In genomic region chr19:4012432-4013022, GRCm38 (mm10) we compare ENCODE assay signal across 8 mouse cellular contexts. TPM values are rescaled to one million over a fixed set of nuclear protein-coding genes. Genes with fewer than 3 reads are reported as not detected.
DNase-seq lines count a peak whose midpoint lies in the region; ATAC-seq lines count a peak whose summit lies in the region.

Gene Ndufv1, minus strand, starts transcription at chr19:4012806.

- peaks cover 34% of the 10 kb centered on the region for H3K36me3 ChIP-seq in forebrain, embryonic 14.5 days (ENCODE audit: control insufficient read depth, insufficient read depth, low read length)
- H3K36me3 ChIP-seq in neural tube, embryonic 15.5 days = peaks cover 29% of the 10 kb centered on the region

- ATAC-seq in forebrain, embryonic 14.5 days = peak; percentile 100
- peak; percentile 99 for ATAC-seq in neural tube, embryonic 15.5 days (ENCODE audit: low FRiP score)

- DNase-seq in ES-CJ7 (ENCODE audit: low read depth, low spot score) = peak; percentile 99
- DNase-seq in cerebellum, adult 11 months = peak; percentile 95
- peak; percentile 100 for DNase-seq in forebrain, embryonic 14.5 days (ENCODE audit: low spot score)
- DNase-seq in heart, postnatal 14 days = peak; percentile 92 to 96
- peak; percentile 98 for DNase-seq in layer of hippocampus, adult 11-12 months (ENCODE audit: low spot score)
- peak; percentile 99 for DNase-seq in lung, adult 18-20 months
- peak; percentile 98 for DNase-seq in testis, postnatal 14 days (ENCODE audit: low spot score)

- peak within 1 kb of the TSS; percentile 87 for H3K4me3 ChIP-seq in forebrain, embryonic 14.5 days (ENCODE audit: low read depth, low read length)
- H3K4me3 ChIP-seq in neural tube, embryonic 15.5 days (replicated peaks) = peak within 1 kb of the TSS; percentile 88

- H3K9ac ChIP-seq in forebrain, embryonic 14.5 days (ENCODE audit: low read length) = peak within 1 kb of the TSS; percentile 79
- peak within 1 kb of the TSS; percentile 77 for H3K9ac ChIP-seq in neural tube, embryonic 15.5 days (replicated peaks)

- intact Hi-C loops in heart, postnatal 14 days (cut with DNase I) = loop anchor here (2.0 kb wide), 1 partner anchor 66 kb away; no protein-coding TSS in a partner anchor

- H3K4me1 ChIP-seq in forebrain, embryonic 14.5 days (ENCODE audit: control insufficient read depth, insufficient read depth, low read length) = no peaks in the 10 kb centered on the region; the same call in 1 of the 2 replicates
- peaks cover 18% of the 10 kb centered on the region for H3K4me1 ChIP-seq in neural tube, embryonic 15.5 days

- no peaks in the 10 kb centered on the region for H3K27me3 ChIP-seq in forebrain, embryonic 14.5 days (replicated peaks; ENCODE audit: control insufficient read depth, insufficient read depth, low read length)
- no peaks in the 10 kb centered on the region for H3K27me3 ChIP-seq in neural tube, embryonic 15.5 days (replicated peaks)

- peak within 1 kb of the TSS; percentile 77 for H3K4me2 ChIP-seq in forebrain, embryonic 14.5 days (ENCODE audit: low read length)
- peak within 1 kb of the TSS; percentile 62 for H3K4me2 ChIP-seq in neural tube, embryonic 15.5 days

- peak within 1 kb of the TSS; percentile 60; the same call in 1 of the 2 replicates for H3K27ac ChIP-seq in forebrain, embryonic 14.5 days (ENCODE audit: low read depth, low read length)
- H3K27ac ChIP-seq in neural tube, embryonic 15.5 days (replicated peaks) = peak within 1 kb of the TSS; percentile 85

- under 1% methylated on average over 45 of the region's 45 CpGs for WGBS in forebrain, embryonic 14.5 days
- under 1% methylated on average over 45 of the region's 45 CpGs for WGBS in neural tube, embryonic 15.5 days

- H3K9me3 ChIP-seq in forebrain, embryonic 14.5 days (replicated peaks; ENCODE audit: control insufficient read depth, low read length) = no peaks in the 10 kb centered on the region
- H3K9me3 ChIP-seq in neural tube, embryonic 15.5 days (replicated peaks) = no peaks in the 10 kb centered on the region

RNA-seq across cellular contexts. Expression of gene Ndufv1, which starts in this region (rescaled TPM):
- 238 and 254 TPM in 2 replicates for polyA plus RNA-seq in forebrain, embryonic 14.5 days (2014; fragmentation: Nextera tagmentation; extraction: Ambion mirVana)
- 1,000 to 10,000 TPM; 1,061 to 1,067 TPM for total RNA-seq in heart, postnatal 14 days (2021)
- 262 and 279 TPM in 2 replicates for polyA plus RNA-seq in neural tube, embryonic 15.5 days (2015; fragmentation: Nextera tagmentation; extraction: Ambion mirVana)

Comparison
In these comparisons a context has a peak if more than half of its experiments do, and no peak if none do; other contexts are left out.
1. Peak in every context shown above with its lines: DNase-seq, ATAC-seq, H3K4me3 ChIP-seq and H3K27ac ChIP-seq.